Mouse (Mus musculus) forebrain, embryonic 11.5 days (tissue): Measurements from ENCODE around the gene Usp30. TPM values are rescaled to one million over a fixed set of nuclear protein-coding genes. Genes with fewer than 3 reads are reported as not detected.

ENCODE experiments used
- ATAC-seq: fragments of 200-750 bp; cut with Nextera tagmentation; replicated peaks from 2 replicates; pipeline ENCODE4 v1.8.0; 2017; ENCODE audit warnings: moderate TSS enrichment; ENCODE audit not compliant: low FRiP score
- DNase-seq: peaks from one replicate; pipeline ENCODE4 v3.0.0-alpha.2; 2017; ENCODE audit warnings: low spot score
- H3K27ac ChIP-seq: fragments of 300-500 bp; sonication (generic); 2 replicates; pipeline ENCODE4 v1.5.1; 2014; ENCODE audit warnings: low read depth, low read length
- H3K27me3 ChIP-seq: fragments of 300-500 bp; sonication (generic); 2 replicates; pipeline ENCODE4 v1.6.1; 2014; ENCODE audit warnings: mild to moderate bottlenecking, low read length, mixed read lengths; ENCODE audit not compliant: control insufficient read depth, insufficient read depth
- H3K36me3 ChIP-seq: fragments of 300-500 bp; sonication (generic); 2 replicates; pipeline ENCODE4 v1.6.1; 2014; ENCODE audit warnings: mild to moderate bottlenecking, low read length, moderate library complexity, mixed read lengths; ENCODE audit not compliant: control insufficient read depth, insufficient read depth
- H3K4me1 ChIP-seq: fragments of 300-500 bp; sonication (generic); replicated peaks from 2 replicates; pipeline ENCODE4 v1.6.1; 2014; ENCODE audit warnings: low read length, mixed read lengths; ENCODE audit not compliant: control insufficient read depth, insufficient read depth
- H3K4me2 ChIP-seq: fragments of 300-500 bp; sonication (generic); 2 replicates; pipeline ENCODE4 v1.6.1; 2014; ENCODE audit warnings: low read depth, mild to moderate bottlenecking, low read length, moderate library complexity, mixed read lengths; ENCODE audit not compliant: severe bottlenecking
- H3K4me3 ChIP-seq: fragments of 300-500 bp; sonication (generic); 2 replicates; pipeline ENCODE4 v1.5.1; 2014; ENCODE audit warnings: low read depth, low read length
- H3K9ac ChIP-seq: fragments of 300-500 bp; sonication (generic); 2 replicates; pipeline ENCODE4 v1.6.1; 2014; ENCODE audit warnings: low read length
- H3K9me3 ChIP-seq: fragments of 300-500 bp; sonication (generic); 2 replicates; pipeline ENCODE4 v1.6.1; 2016; ENCODE audit warnings: low read length, mixed read lengths; ENCODE audit not compliant: control insufficient read depth
- WGBS: fragments of 180-500 bp; shearing (Covaris S2); extraction: QIAGEN DNeasy Blood & Tissue Kit; methylation state at CpG from one replicate; pipeline ENCODE4 v1.1.7; 2014; 5-methylcytosine and 5-hydroxymethylcytosine counted together
- polyA plus RNA-seq: library from polyadenylated mRNA; unstranded; fragments of >200 nt; fragmentation: Nextera tagmentation; extraction: Ambion mirVana; gene quantifications from 2 replicates; pipeline ENCODE4 v1.2.1, GENCODE M21; 2014

Usp30 gene
- polyA plus RNA-seq, 1 experiment from 2014 or later = 14.0 TPM

GRCm38 (mm10) chr5:114135516-114135915 lies 70.3 kb downstream of the Usp30 start:
- ATAC-seq (no peak), DNase-seq (no peak)
- Histone ChIP-seq H3K27ac (no peak overlapping the region), H3K4me3 (no peak overlapping the region), H3K4me1 (peaks cover 4% of the 10 kb centered on the region; the same call in 1 of the 2 replicates), H3K4me2 (no peak overlapping the region), H3K27me3 (no peaks in the 10 kb centered on the region), H3K36me3 (no peaks in the 10 kb centered on the region), H3K9ac (no peak overlapping the region), H3K9me3 (no peaks in the 10 kb centered on the region)
- WGBS = 93% methylated on average over 10 of the region's 10 CpGs

DNA sequence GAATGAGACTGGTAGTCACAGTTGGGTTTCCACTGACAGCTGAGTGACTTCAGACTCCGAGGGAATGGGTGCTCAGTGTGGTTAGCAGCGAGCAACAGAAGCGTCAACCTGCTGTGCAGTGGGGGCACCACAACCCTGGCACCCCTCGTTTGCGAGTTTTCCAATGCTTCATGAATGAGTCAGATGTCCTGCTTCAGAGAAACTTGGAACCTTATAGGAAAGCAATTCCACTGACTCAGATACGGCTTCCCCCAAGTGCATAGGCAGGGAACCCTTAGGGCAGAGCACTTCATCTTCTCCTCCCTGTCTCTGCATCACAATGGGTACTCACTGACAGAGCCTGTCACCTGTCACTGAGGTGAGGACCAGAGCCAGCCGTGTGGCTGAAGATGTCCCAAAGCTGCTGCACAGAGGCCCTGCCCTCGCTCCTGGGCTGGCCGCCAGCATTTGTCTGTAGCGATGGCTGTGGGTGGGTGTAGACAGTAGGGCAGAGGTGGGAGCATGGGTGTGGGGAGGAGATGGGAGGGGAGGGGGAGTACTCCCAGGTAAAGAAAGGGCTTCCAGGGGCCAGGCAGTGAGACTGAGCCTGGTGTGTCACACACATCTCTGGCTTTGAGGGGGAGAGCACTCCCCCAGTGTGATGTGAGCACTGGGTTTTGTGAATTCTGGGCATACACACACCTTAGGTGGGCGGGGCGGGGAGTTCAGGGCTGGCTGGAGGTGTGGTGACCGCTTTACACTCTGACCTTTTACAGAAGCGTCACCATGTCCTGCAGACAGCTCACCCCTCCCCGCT lies 72.4 kb downstream of the Usp30 start:
- Histone ChIP-seq H3K4me1 (peaks cover under 1% of the 10 kb centered on the region; the same call in 1 of the 2 replicates), H3K36me3 (no peaks in the 10 kb centered on the region), H3K27ac (no peak overlapping the region), H3K9ac (no peak overlapping the region), H3K27me3 (no peaks in the 10 kb centered on the region), H3K4me3 (no peak overlapping the region), H3K4me2 (no peak overlapping the region), H3K9me3 (no peaks in the 10 kb centered on the region)
- WGBS = 91% methylated on average over 15 of the region's 15 CpGs
- DNase-seq (no peak), ATAC-seq (no peak)

GRCm38 (mm10) chr5:114138277-114139164 lies 73.3 kb downstream of the Usp30 start:
- DNase-seq = no peak
- no peak for ATAC-seq
- Histone ChIP-seq H3K27ac (no peak overlapping the region), H3K9ac (peak overlapping the region; percentile 8; the same call in 1 of the 2 replicates), H3K36me3 (no peaks in the 10 kb centered on the region), H3K4me2 (no peak overlapping the region), H3K4me1 (no peaks in the 10 kb centered on the region; the same call in 1 of the 2 replicates), H3K4me3 (no peak overlapping the region), H3K27me3 (no peaks in the 10 kb centered on the region), H3K9me3 (no peaks in the 10 kb centered on the region)
- WGBS = 83% methylated on average over 21 of the region's 21 CpGs

- peak overlapping the region; percentile 8; the same call in 1 of the 2 replicates for H3K9ac ChIP-seq
- DNase-seq = peak; percentile 58
- no peaks in the 10 kb centered on the region for H3K36me3 ChIP-seq
- H3K4me1 ChIP-seq = no peaks in the 10 kb centered on the region; the same call in 1 of the 2 replicates
- 0 out of 2 replicates have a peak, but pooled peaks have one; percentile 42 for ATAC-seq
- WGBS = 52% methylated on average over 9 of the region's 9 CpGs
- no peaks in the 10 kb centered on the region for H3K9me3 ChIP-seq
- H3K4me2 ChIP-seq = no peak overlapping the region
- no peak overlapping the region for H3K27ac ChIP-seq
- H3K4me3 ChIP-seq = no peak overlapping the region
- no peaks in the 10 kb centered on the region for H3K27me3 ChIP-seq
These were observed 73.9 kb downstream of the Usp30 start for GRCm38 (mm10) chr5:114139175-114139574.

- H3K9me3 ChIP-seq = no peaks in the 10 kb centered on the region
- no peak within 1 kb of the TSS for H3K4me3 ChIP-seq
- 59% methylated on average over 19 of the region's 19 CpGs for WGBS
- DNase-seq = no peak
- no peak within 1 kb of the TSS for H3K27ac ChIP-seq
- no peaks in the 10 kb centered on the region for H3K4me1 ChIP-seq
- no peaks in the 10 kb centered on the region for H3K36me3 ChIP-seq
- no peak for ATAC-seq
- no peak within 1 kb of the TSS for H3K4me2 ChIP-seq
- H3K27me3 ChIP-seq = no peaks in the 10 kb centered on the region
- H3K9ac ChIP-seq = no peak within 1 kb of the TSS
These were observed 81.0 kb downstream of the Usp30 start, which contains the start of gene Acacb for GRCm38 (mm10) chr5:114146028-114146888. Gene Acacb, plus strand, starts transcription at chr5:114146535.

DNA sequence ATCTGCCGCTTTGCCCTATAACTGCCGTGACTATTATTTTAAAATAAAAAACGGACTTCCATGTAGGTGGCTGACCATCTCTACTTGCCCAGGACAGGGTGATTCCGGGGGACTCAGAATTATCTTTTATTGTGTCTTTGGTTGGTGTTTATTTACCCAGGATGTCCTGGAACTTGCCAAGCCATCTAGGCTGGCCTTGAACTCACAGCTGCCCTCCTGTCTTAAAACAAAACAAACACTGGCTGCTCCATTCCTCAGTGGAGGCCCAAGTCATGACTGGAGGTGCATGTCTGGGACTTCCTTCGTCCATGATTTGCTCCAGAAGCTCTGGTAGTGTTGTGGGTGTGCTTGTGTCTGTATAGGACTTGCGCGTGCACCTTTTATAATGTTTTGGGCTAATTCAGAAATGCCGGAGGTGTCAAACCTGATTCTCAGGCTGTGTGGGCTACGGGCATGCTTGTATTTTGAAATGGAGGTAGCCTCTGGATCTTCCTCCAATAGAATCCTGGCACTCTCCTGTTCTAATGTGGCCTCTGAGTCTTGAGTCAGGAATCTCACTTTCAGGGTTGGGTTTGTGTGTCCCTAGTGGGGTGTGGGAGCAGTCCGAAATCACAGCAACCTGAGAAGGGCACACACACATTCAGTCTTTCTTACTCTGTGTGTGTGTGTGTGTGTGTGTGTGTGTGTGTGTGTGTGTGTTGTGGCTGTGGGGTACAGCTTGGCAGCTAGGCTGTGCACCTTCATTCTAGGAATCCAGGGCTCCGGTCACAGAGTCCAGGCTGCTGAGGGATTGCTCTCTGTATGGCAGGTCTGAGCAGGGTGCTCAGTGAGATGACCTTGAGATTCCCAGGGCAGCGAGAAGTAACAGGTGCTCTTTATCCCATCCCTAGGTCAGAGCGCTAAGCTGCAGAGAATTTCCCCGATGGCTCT lies 82.0 kb downstream of the Usp30 start:
- Histone ChIP-seq H3K27ac (no peak overlapping the region), H3K27me3 (no peaks in the 10 kb centered on the region), H3K4me3 (no peak overlapping the region), H3K36me3 (no peaks in the 10 kb centered on the region), H3K9ac (no peak overlapping the region), H3K4me1 (no peaks in the 10 kb centered on the region), H3K4me2 (no peak overlapping the region), H3K9me3 (no peaks in the 10 kb centered on the region)
- ATAC-seq = no peak
- WGBS = 92% methylated on average over 14 of the region's 14 CpGs
- no peak for DNase-seq

GRCm38 (mm10) chr5:114152359-114153092 lies 87.3 kb downstream of the Usp30 start:
- no peaks in the 10 kb centered on the region for H3K9me3 ChIP-seq
- no peak overlapping the region for H3K4me3 ChIP-seq
- no peaks in the 10 kb centered on the region for H3K36me3 ChIP-seq
- no peak overlapping the region for H3K27ac ChIP-seq
- H3K4me2 ChIP-seq = no peak overlapping the region
- H3K4me1 ChIP-seq = no peaks in the 10 kb centered on the region; the same call in 1 of the 2 replicates
- H3K27me3 ChIP-seq = no peaks in the 10 kb centered on the region
- H3K9ac ChIP-seq = no peak overlapping the region
- ATAC-seq (no peak), DNase-seq (no peak)
- WGBS = 88% methylated on average over 12 of the region's 12 CpGs
